Mouse (Mus musculus) MEL (cell line): ENCODE results near the gene Olfr196. TPM values are rescaled to one million over a fixed set of nuclear protein-coding genes. Genes with fewer than 3 reads are reported as not detected.
"Not testable (repeated sequence)": the region's sequence is repeated elsewhere in the genome, so short reads cannot be mapped to it uniquely, and the experiment has no call there.

Experiments
- DNase-seq: peaks from one replicate; pipeline ENCODE4 v3.0.0; 2011; ENCODE audit warnings: low read depth, low spot score
- H3K27ac ChIP-seq: 2 replicates; pipeline ENCODE4 v1.5.1; 2012; ENCODE audit warnings: low read depth, mild to moderate bottlenecking, control low read depth, low read length, moderate library complexity; ENCODE audit not compliant: control insufficient read depth
- H3K27me3 ChIP-seq, 2 experiments: fragments of 150-350 bp in 1 of 2; sonication (generic) in 1 of 2; 2 replicates each; pipeline ENCODE4 v1.6.1; 2012; ENCODE audit warnings: low read length in 2 of 2, mild to moderate bottlenecking in 2 of 2, improper control_type of control experiment in 1 of 2, moderate library complexity in 1 of 2; ENCODE audit not compliant: insufficient read depth in 2 of 2, control insufficient read depth in 1 of 2
- H3K36me3 ChIP-seq, 2 experiments: 2 replicates each; pipeline ENCODE4 v1.6.1; 2012 to 2014; ENCODE audit warnings: low read length in 2 of 2, improper control_type of control experiment in 1 of 2, inconsistent platforms in 1 of 2, mild to moderate bottlenecking in 1 of 2; ENCODE audit not compliant: insufficient read depth in 2 of 2, control insufficient read depth in 1 of 2
- H3K4me1 ChIP-seq, 2 experiments: fragments of 150-350 bp in 1 of 2; sonication (generic) in 1 of 2; 2 replicates each; pipeline ENCODE4 v1.6.1; 2012; ENCODE audit warnings: low read length in 2 of 2, improper control_type of control experiment in 1 of 2, mild to moderate bottlenecking in 1 of 2; ENCODE audit not compliant: insufficient read depth in 2 of 2, control insufficient read depth in 1 of 2
- H3K4me3 ChIP-seq, 2 experiments: fragments of 150-350 bp in 1 of 2; sonication (generic) in 1 of 2; 2 replicates each; pipeline ENCODE4 v1.5.1; 2012; ENCODE audit warnings: low read depth in 2 of 2, low read length in 2 of 2, mild to moderate bottlenecking in 2 of 2, moderate library complexity in 2 of 2, control low read depth in 1 of 2, improper control_type of control experiment in 1 of 2; ENCODE audit not compliant: control insufficient read depth in 1 of 2, insufficient read depth in 1 of 2
- H3K79me2 ChIP-seq: 2 replicates; pipeline ENCODE4 v1.6.1; 2012; ENCODE audit warnings: mild to moderate bottlenecking, low read length, moderate library complexity; ENCODE audit not compliant: control insufficient read depth, poor library complexity, insufficient read depth
- H3K9ac ChIP-seq: 2 replicates; pipeline ENCODE4 v1.6.1; 2012; ENCODE audit warnings: low read depth, mild to moderate bottlenecking, control low read depth, low read length, moderate library complexity; ENCODE audit not compliant: control insufficient read depth, poor library complexity, severe bottlenecking
- H3K9me3 ChIP-seq: fragments of 150-350 bp; sonication (generic); replicated peaks from 2 replicates; pipeline ENCODE4 v1.6.1; 2012; ENCODE audit warnings: mild to moderate bottlenecking, low read length, improper control_type of control experiment, moderate library complexity; ENCODE audit not compliant: insufficient read depth
- BHLHE40 ChIP-seq: IDR thresholded peaks from 2 replicates; pipeline ENCODE4 v1.6.1; 2012; ENCODE audit warnings: low read depth, mild to moderate bottlenecking, inconsistent platforms, low read length, improper control_type of control experiment, borderline replicate concordance
- CHD2 ChIP-seq: IDR thresholded peaks from 2 replicates; pipeline ENCODE4 v1.6.1; 2011; ENCODE audit warnings: low read length, improper control_type of control experiment
- GABPA ChIP-seq: IDR thresholded peaks from 2 replicates; pipeline ENCODE4 v1.6.1; 2012; ENCODE audit warnings: low read depth, mild to moderate bottlenecking, inconsistent platforms, low read length, improper control_type of control experiment, moderate library complexity
- JUND ChIP-seq: IDR thresholded peaks from 2 replicates; pipeline ENCODE4 v1.6.1; 2011; ENCODE audit warnings: low read depth, mild to moderate bottlenecking, improper control_type of control experiment, low read length
- KAT2A ChIP-seq: conservative IDR thresholded peaks from 2 replicates; pipeline ENCODE4 v1.6.1; 2012; ENCODE audit warnings: low read depth, low read length, improper control_type of control experiment, inconsistent platforms
- NRF1 ChIP-seq: IDR thresholded peaks from 2 replicates; pipeline ENCODE4 v1.6.1; 2014; ENCODE audit warnings: low read depth, mild to moderate bottlenecking, inconsistent platforms, low read length, improper control_type of control experiment, moderate library complexity; ENCODE audit not compliant: poor library complexity, insufficient read depth, severe bottlenecking
- POLR2A ChIP-seq, 2 experiments: IDR thresholded peaks; 2 replicates each; pipeline ENCODE4 v1.6.1; 2011 to 2012; ENCODE audit warnings: low read length in 2 of 2, mild to moderate bottlenecking in 2 of 2, control low read depth in 1 of 2, improper control_type of control experiment in 1 of 2, low read depth in 1 of 2, moderate library complexity in 1 of 2; ENCODE audit not compliant: control insufficient read depth in 1 of 2, insufficient read depth in 1 of 2, poor library complexity in 1 of 2
- polyA plus RNA-seq, 2 experiments: library from polyadenylated mRNA; stranded (reverse) in 1 of 2; unstranded in 1 of 2; fragments of >175 nt in 1 of 2; fragments of >200 nt in 1 of 2; gene quantifications; 2 replicates each; pipeline versions ENCODE4 v1.2.1 to v1.2.4; 2012; ENCODE audit warnings: low replicate concordance in 2 of 2, low read depth in 1 of 2; ENCODE audit not compliant: insufficient read length in 2 of 2, insufficient read depth in 1 of 2, missing spikeins in 1 of 2
- total RNA-seq: library from RNA; depleted of rRNA; stranded (reverse); fragments of 300-350 nt; gene quantifications from 2 replicates; pipeline ENCODE4 v1.2.3, GENCODE M21; 2012; rRNA removed

The Olfr196 gene
- total RNA-seq, result not detected in 2 replicates
- polyA plus RNA-seq, result not detected

DNA sequence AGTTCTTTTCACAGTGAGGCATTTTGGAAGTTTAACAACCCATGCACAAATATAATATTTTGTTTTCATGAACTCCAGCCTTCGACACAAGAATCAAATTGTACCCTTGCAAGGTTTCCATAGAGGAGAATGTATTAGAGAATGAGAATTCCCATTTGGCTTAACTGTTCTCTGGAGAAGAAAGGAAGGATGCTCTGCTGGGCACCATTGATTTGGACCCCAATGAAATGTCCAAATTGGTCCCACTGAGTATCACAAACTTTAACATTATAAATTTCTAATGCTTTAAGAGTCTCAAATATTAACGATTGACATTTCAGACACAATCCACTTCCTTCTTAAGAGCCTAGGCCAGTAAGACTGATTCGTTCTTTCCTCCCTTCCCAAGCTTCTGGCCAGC lies at the start of gene Olfr196:
Gene Olfr196 (minus strand): TSS at position 101 of the 400 bp plus-strand sequence.
- no peaks in the 10 kb centered on the region for H3K4me1 ChIP-seq
- no peak within 1 kb of the TSS for H3K9ac ChIP-seq
- H3K4me3 ChIP-seq, result no peak within 1 kb of the TSS
- no peaks in the 10 kb centered on the region for H3K79me2 ChIP-seq
- no peak within 1 kb of the TSS for H3K27ac ChIP-seq
- H3K36me3 ChIP-seq, result no peaks in the 10 kb centered on the region
- H3K27me3 ChIP-seq, result no peaks in the 10 kb centered on the region
- no peaks in the 10 kb centered on the region for H3K9me3 ChIP-seq
- no peak for DNase-seq
- TF ChIP-seq NRF1 (no peak), KAT2A (no peak), BHLHE40 (no peak), JUND (no peak), POLR2A (IDR thresholded peaks at IDR 0.05; ENCODE audit: control insufficient read depth in 1 of 2, insufficient read depth in 1 of 2, low read depth in 1 of 2, low read length in 2 of 2, poor library complexity in 1 of 2) (no peak), CHD2 (no peak), GABPA (no peak)

DNA sequence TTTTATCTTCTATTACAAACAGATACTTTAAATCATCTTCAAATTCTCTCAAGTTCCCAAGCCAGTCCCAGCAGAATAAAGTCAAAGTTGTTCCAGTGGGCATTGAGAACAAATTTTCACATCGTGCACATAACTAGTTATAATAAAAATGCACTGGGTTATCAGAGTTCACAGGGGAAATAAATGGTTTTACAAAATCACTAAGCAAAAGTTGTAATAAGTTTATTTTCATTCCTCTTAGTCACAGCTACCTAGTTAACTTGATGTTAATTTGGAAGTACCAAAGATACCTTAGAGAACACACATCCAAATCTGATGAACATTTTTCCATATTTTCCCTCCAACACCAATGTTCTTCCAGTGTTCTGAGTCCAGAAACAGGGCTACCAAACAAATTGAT lies 49.4 kb upstream of the Olfr196 start, which contains the start of gene Olfr199:
Gene Olfr199 (minus strand): TSS at position 101 of the 400 bp plus-strand sequence.
- not testable (repeated sequence) for H3K79me2 ChIP-seq, H3K9ac ChIP-seq, H3K27ac ChIP-seq, H3K4me3 ChIP-seq, H3K9me3 ChIP-seq, DNase-seq, H3K4me1 ChIP-seq, H3K27me3 ChIP-seq, H3K36me3 ChIP-seq

DNA sequence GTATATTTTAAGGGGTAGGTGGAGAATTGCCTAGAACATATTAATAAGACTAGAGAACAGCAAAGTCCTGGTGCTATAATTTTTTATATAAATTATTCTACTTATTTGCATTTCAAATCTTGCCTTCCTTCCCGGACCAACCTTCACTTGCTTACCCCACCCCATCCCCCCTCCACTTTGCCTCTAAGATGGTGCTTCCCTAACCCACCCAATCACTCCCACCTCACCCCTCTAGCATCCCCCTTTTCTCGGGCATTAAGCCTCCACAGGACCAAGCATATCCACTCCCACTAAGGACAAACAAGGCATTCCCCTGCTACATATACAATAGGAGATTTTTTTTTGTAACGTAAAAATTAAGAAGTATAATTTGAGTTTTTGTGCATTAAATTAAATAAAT lies 47.6 kb upstream of the Olfr196 start:
- not testable (repeated sequence) for H3K4me1 ChIP-seq, DNase-seq, H3K9ac ChIP-seq, H3K36me3 ChIP-seq, H3K27ac ChIP-seq, H3K9me3 ChIP-seq, H3K27me3 ChIP-seq, H3K79me2 ChIP-seq, H3K4me3 ChIP-seq

DNA sequence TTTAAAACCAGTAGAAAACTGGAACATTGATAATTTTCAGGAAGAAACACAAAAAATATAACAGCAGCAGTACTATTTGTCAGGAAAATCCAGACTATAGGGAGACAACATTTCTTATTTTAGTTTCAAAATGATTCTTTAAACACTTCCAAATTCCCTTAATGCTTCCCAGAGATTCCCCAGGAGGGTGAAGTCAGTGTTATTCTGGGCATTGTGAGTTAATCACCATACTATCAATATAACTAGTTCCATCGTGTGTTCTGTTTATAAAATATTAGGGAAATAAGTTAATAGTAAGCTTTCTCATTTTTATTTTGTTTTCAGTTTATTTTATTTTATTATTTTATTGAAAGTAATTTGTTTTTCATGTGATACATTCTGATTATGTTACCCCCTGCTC lies 33.2 kb upstream of the Olfr196 start, which contains the start of gene Olfr198:
Gene Olfr198 (minus strand): TSS at position 101 of the 400 bp plus-strand sequence.
- not testable (repeated sequence) for H3K9me3 ChIP-seq, DNase-seq, H3K79me2 ChIP-seq, H3K4me3 ChIP-seq, H3K27me3 ChIP-seq, H3K27ac ChIP-seq, H3K9ac ChIP-seq, H3K4me1 ChIP-seq, H3K36me3 ChIP-seq
